Mouse (Mus musculus) kidney, postnatal 10 days (tissue): ENCODE results near the gene Wfdc11.
A peak's percentile ranks its signal among the peaks of the same experiment; 100 is the strongest.

Source experiments
- DNase-seq: peaks from one replicate; pipeline ENCODE4 v3.0.0; 2021; ENCODE audit warnings: mixed read lengths

Wfdc11 gene

GRCm38 (mm10) chr2:164635266-164635665 is 38.6 kb downstream of the Wfdc11 start:
- DNase-seq = no peak

GRCm38 (mm10) chr2:164621775-164622174 is 52.1 kb downstream of the Wfdc11 start:
- DNase-seq = no peak

DNA sequence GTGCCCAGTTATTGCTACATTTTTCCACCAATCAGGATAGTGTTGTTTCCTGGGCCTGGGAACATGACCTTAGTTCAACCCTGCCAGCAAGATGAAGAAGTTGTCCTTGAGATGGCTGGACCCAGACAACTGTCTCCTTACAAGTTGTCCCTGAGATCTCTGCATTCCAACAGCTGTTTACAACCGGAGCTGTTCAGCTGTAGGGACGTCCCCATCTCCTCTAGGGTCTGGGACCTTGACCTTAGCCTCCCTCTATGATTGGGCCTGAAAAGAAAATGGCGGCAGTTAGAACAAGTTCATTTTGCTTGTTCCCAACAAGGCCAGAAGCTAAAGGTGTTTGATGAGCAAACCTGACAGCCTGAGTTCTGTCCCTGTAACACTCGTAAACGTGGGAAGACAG is 54.8 kb downstream of the Wfdc11 start:
- no peak for DNase-seq

- no peak for DNase-seq
Measured at GRCm38 (mm10) chr2:164615386-164615785, 58.5 kb downstream of the Wfdc11 start.

DNA sequence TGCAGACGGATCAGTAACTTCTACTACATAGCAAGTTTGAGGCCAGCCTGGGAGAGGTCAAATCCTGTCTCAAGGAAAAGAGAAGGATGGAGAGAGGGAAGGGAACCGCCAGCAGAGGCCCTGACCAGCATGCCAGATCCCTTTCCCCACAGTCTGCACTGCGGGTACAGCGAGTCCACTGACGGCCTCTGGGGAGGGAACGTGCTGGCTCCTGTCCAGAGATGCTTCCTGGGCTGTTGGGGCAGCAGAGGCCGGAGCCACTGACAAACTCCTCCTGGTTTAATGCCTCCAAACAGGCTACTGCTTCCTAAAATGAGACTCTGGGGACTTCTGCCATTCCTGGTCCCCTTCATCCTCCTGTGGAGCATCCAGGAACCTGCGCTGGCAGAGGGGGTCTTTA is 60.4 kb downstream of the Wfdc11 start, which contains the start of the genes Wfdc6b and Wfdc8:
Gene Wfdc6b, plus strand, starts transcription at position 52 of the 400 bp plus-strand sequence.
Gene Wfdc8, minus strand, starts transcription at position 156 of the 400 bp plus-strand sequence.
- peak; percentile 73 for DNase-seq
